Mouse (Mus musculus) midbrain, embryonic 16.5 days (tissue): ENCODE measurements around the gene Tll2. TPM values are rescaled to one million over a fixed set of nuclear protein-coding genes. Genes with fewer than 3 reads are reported as not detected.

Experiments used
- ATAC-seq: fragments of 200-750 bp; cut with Nextera tagmentation; 2 replicates; pipeline ENCODE4 v1.8.0; 2017; ENCODE audit warnings: moderate TSS enrichment
- H3K27ac ChIP-seq: fragments of 300-500 bp; sonication (generic); 2 replicates; pipeline ENCODE4 v1.5.1; 2014; ENCODE audit warnings: mild to moderate bottlenecking, low read length, mixed read lengths
- H3K27me3 ChIP-seq: fragments of 300-500 bp; sonication (generic); 2 replicates; pipeline ENCODE4 v1.6.1; 2014; ENCODE audit warnings: low read depth, low read length, mixed read lengths; ENCODE audit not compliant: control insufficient read depth, insufficient read depth
- H3K36me3 ChIP-seq: fragments of 300-500 bp; sonication (generic); 2 replicates; pipeline ENCODE4 v1.6.1; 2014; ENCODE audit warnings: mild to moderate bottlenecking, low read length, moderate library complexity, mixed read lengths; ENCODE audit not compliant: control insufficient read depth, insufficient read depth
- H3K4me1 ChIP-seq: fragments of 300-500 bp; sonication (generic); 2 replicates; pipeline ENCODE4 v1.6.1; 2014; ENCODE audit warnings: mild to moderate bottlenecking, low read length, mixed read lengths; ENCODE audit not compliant: control insufficient read depth, insufficient read depth
- H3K4me2 ChIP-seq: fragments of 300-500 bp; sonication (generic); 2 replicates; pipeline ENCODE4 v1.6.1; 2014; ENCODE audit warnings: mild to moderate bottlenecking, low read length, mixed read lengths
- H3K4me3 ChIP-seq: fragments of 300-500 bp; sonication (generic); 2 replicates; pipeline ENCODE4 v1.5.1; 2014; ENCODE audit warnings: low read depth, mild to moderate bottlenecking, low read length, moderate library complexity, mixed read lengths
- H3K9ac ChIP-seq: fragments of 300-500 bp; sonication (generic); 2 replicates; pipeline ENCODE4 v1.6.1; 2014; ENCODE audit warnings: low read depth, low read length, mixed read lengths
- H3K9me3 ChIP-seq: fragments of 300-500 bp; sonication (generic); replicated peaks from 2 replicates; pipeline ENCODE4 v1.6.1; 2014; ENCODE audit warnings: mild to moderate bottlenecking, low read length, mixed read lengths; ENCODE audit not compliant: control insufficient read depth, poor library complexity, severe bottlenecking
- WGBS: fragments of 180-500 bp; shearing (Covaris S2); extraction: QIAGEN DNeasy Blood & Tissue Kit; methylation state at CpG from one replicate; pipeline ENCODE4 v1.1.7; 2014; 5-methylcytosine and 5-hydroxymethylcytosine counted together
- polyA plus RNA-seq: library from polyadenylated mRNA; unstranded; fragments of >200 nt; fragmentation: Nextera tagmentation; extraction: Ambion mirVana; gene quantifications from 2 replicates; pipeline ENCODE4 v1.2.1, GENCODE M21; 2015

The Tll2 gene
- polyA plus RNA-seq, 1 experiment from 2014 or later = 1.3 TPM

GRCm38 (mm10) chr19:41112609-41113008, 94.0 kb downstream of the Tll2 start:
- Histone ChIP-seq H3K4me1 (peaks cover 7% of the 10 kb centered on the region), H3K27me3 (peaks cover 10% of the 10 kb centered on the region; the same call in 1 of the 2 replicates)
- WGBS = 40% methylated on average over 6 of the region's 6 CpGs

GRCm38 (mm10) chr19:41109991-41110390, 96.6 kb downstream of the Tll2 start:
- ATAC-seq = no peak
- peaks cover 17% of the 10 kb centered on the region for H3K27me3 ChIP-seq
- WGBS = 27% methylated on average over 5 of the region's 5 CpGs
- no peak overlapping the region for H3K9ac ChIP-seq
- peaks cover 7% of the 10 kb centered on the region for H3K4me1 ChIP-seq
- H3K4me2 ChIP-seq = no peak overlapping the region
- H3K27ac ChIP-seq = no peak overlapping the region; the same call in 1 of the 2 replicates
- no peaks in the 10 kb centered on the region for H3K36me3 ChIP-seq
- H3K9me3 ChIP-seq = no peaks in the 10 kb centered on the region
- no peak overlapping the region for H3K4me3 ChIP-seq

More at GRCm38 (mm10) chr19:41112609-41113008, 94.0 kb downstream of the Tll2 start:
- ATAC-seq = no peak
- Histone ChIP-seq H3K9ac (no peak overlapping the region), H3K4me2 (no peak overlapping the region), H3K27ac (no peak overlapping the region), H3K9me3 (no peaks in the 10 kb centered on the region), H3K36me3 (no peaks in the 10 kb centered on the region), H3K4me3 (no peak overlapping the region)

GRCm38 (mm10) chr19:41109496-41109895, 97.1 kb downstream of the Tll2 start:
- Histone ChIP-seq H3K4me2 (no peak overlapping the region), H3K4me3 (no peak overlapping the region), H3K9me3 (no peaks in the 10 kb centered on the region), H3K27me3 (peaks cover 17% of the 10 kb centered on the region), H3K36me3 (no peaks in the 10 kb centered on the region), H3K9ac (no peak overlapping the region), H3K4me1 (peaks cover 4% of the 10 kb centered on the region), H3K27ac (no peak overlapping the region)
- WGBS = 17% methylated on average over 8 of the region's 8 CpGs
- ATAC-seq = peak; percentile 69

- Histone ChIP-seq H3K27ac (no peak overlapping the region), H3K4me1 (peaks cover 4% of the 10 kb centered on the region; the same call in 1 of the 2 replicates), H3K36me3 (no peaks in the 10 kb centered on the region), H3K4me2 (no peak overlapping the region), H3K9me3 (no peaks in the 10 kb centered on the region), H3K27me3 (peaks cover 17% of the 10 kb centered on the region), H3K9ac (no peak overlapping the region), H3K4me3 (no peak overlapping the region)
- ATAC-seq = no peak
- WGBS = 58% methylated on average over 7 of the region's 7 CpGs
These were observed 98.0 kb downstream of the Tll2 start for GRCm38 (mm10) chr19:41108666-41109065.

GRCm38 (mm10) chr19:41107530-41107929, 99.1 kb downstream of the Tll2 start:
- Histone ChIP-seq H3K4me3 (no peak overlapping the region), H3K27ac (no peak overlapping the region), H3K4me2 (no peak overlapping the region), H3K36me3 (no peaks in the 10 kb centered on the region), H3K9ac (no peak overlapping the region), H3K27me3 (peaks cover 17% of the 10 kb centered on the region), H3K9me3 (no peaks in the 10 kb centered on the region), H3K4me1 (peaks cover 4% of the 10 kb centered on the region; the same call in 1 of the 2 replicates)
- ATAC-seq = no peak
- WGBS = 72% methylated on average over 8 of the region's 8 CpGs

GRCm38 (mm10) chr19:41104922-41105321, 101.7 kb downstream of the Tll2 start:
- peak; percentile 52 for ATAC-seq
- H3K36me3 ChIP-seq = no peaks in the 10 kb centered on the region
- no peak overlapping the region for H3K9ac ChIP-seq
- H3K4me2 ChIP-seq = no peak overlapping the region
- H3K4me3 ChIP-seq = no peak overlapping the region
- no peak overlapping the region for H3K27ac ChIP-seq
- WGBS = 32% methylated on average over 8 of the region's 8 CpGs
- peaks cover 9% of the 10 kb centered on the region for H3K27me3 ChIP-seq
- peaks cover 2% of the 10 kb centered on the region; the same call in 1 of the 2 replicates for H3K4me1 ChIP-seq
- H3K9me3 ChIP-seq = no peaks in the 10 kb centered on the region

GRCm38 (mm10) chr19:41101390-41101789, 105.2 kb downstream of the Tll2 start:
- 68% methylated on average over 8 of the region's 8 CpGs for WGBS
- Histone ChIP-seq H3K4me2 (no peak overlapping the region), H3K9ac (no peak overlapping the region), H3K36me3 (no peaks in the 10 kb centered on the region), H3K27ac (no peak overlapping the region), H3K4me1 (no peaks in the 10 kb centered on the region), H3K4me3 (no peak overlapping the region), H3K9me3 (no peaks in the 10 kb centered on the region), H3K27me3 (peaks cover 4% of the 10 kb centered on the region)
- ATAC-seq = peak; percentile 87

GRCm38 (mm10) chr19:41100863-41101262, 105.8 kb downstream of the Tll2 start:
- Histone ChIP-seq H3K4me3 (no peak overlapping the region), H3K4me2 (no peak overlapping the region), H3K9ac (no peak overlapping the region), H3K4me1 (no peaks in the 10 kb centered on the region), H3K36me3 (no peaks in the 10 kb centered on the region), H3K9me3 (no peaks in the 10 kb centered on the region), H3K27ac (no peak overlapping the region), H3K27me3 (no peaks in the 10 kb centered on the region; the same call in 1 of the 2 replicates)
- 81% methylated on average over 7 of the region's 7 CpGs for WGBS
- peak; percentile 29; the same call in 1 of the 2 replicates for ATAC-seq

GRCm38 (mm10) chr19:41097038-41097437, 109.6 kb downstream of the Tll2 start:
- Histone ChIP-seq H3K27ac (no peak overlapping the region), H3K4me1 (no peaks in the 10 kb centered on the region), H3K27me3 (no peaks in the 10 kb centered on the region; the same call in 1 of the 2 replicates), H3K9ac (no peak overlapping the region), H3K9me3 (no peaks in the 10 kb centered on the region), H3K4me2 (no peak overlapping the region), H3K36me3 (no peaks in the 10 kb centered on the region), H3K4me3 (no peak overlapping the region)
- ATAC-seq = no peak
- 30% methylated on average over 4 of the region's 4 CpGs for WGBS
